Mouse (Mus musculus) granulocyte monocyte progenitor cell, adult 5-6 weeks (primary cell): ENCODE measurements at regions not wholly inside any gene's neighbourhood (a gene's known extent, or its start where the extent isn't known, plus 50 kb on each side); places are given as distances from the start of the nearest gene placed in this dataset.
"Not testable (repeated sequence)": the region's sequence is repeated elsewhere in the genome, so short reads cannot be mapped to it uniquely, and the experiment has no call there.

Source experiments
- ATAC-seq: replicated peaks from 2 replicates; pipeline ENCODE4 v1.8.0; 2016; ENCODE audit warnings: mild to moderate bottlenecking, moderate TSS enrichment, inconsistent platforms; ENCODE audit not compliant: poor library complexity, severe bottlenecking

DNA sequence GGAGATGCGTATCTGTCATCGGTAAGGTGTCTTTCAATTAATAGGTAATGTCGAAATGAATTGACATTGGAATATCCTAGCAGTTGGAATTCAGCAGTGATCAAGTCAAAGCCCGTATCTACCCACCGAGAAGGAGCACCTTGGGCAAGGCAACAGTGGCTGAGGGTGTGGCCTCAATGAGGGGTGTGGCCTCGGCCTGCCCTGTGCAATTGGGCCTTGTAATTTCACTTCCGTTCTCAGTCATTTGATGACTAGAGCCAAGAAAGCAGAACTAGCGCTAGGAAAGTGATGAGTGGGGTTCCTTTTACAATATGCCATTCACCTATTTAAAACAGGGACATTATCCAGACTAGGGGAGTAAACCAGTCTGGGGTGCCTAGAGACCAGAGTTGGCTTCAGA, 77.6 kb downstream of the Elovl4 start:
- peak; percentile 95 for ATAC-seq

DNA sequence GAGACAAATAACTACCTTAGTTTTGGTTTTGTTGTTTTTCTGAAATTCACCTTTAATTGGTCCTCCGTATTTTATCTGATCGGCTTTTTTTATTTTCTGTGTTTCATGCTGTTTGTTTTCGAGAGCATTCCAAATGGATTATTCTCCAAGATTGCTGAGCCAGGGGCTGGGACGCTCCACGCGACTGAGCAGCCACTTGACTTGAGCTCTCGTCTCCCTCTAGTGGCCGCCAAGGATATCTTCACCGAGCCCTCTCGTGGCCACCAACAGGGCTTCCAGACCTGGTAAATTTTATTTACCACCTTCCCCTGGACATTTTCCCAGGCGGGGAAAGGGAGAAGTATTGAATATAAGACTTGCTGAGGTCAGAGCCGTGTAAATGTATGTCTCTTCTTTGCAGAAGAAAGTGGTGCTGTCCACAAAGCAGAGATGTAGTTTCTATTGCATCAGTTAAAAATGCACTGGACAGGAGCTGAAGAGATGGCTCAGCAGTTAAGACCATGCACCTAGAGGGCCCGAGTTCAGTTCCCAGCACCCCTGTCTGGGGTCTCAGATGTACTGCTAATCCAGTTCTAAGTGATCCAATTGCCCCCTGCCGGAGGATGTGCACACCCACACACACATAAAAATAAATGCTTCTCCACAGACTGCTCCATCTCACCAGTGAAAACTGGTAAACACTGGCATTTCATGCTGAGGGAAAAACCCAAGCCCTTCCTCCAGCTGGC, 78.5 kb downstream of the Elovl4 start:
- peak; percentile 93 for ATAC-seq

DNA sequence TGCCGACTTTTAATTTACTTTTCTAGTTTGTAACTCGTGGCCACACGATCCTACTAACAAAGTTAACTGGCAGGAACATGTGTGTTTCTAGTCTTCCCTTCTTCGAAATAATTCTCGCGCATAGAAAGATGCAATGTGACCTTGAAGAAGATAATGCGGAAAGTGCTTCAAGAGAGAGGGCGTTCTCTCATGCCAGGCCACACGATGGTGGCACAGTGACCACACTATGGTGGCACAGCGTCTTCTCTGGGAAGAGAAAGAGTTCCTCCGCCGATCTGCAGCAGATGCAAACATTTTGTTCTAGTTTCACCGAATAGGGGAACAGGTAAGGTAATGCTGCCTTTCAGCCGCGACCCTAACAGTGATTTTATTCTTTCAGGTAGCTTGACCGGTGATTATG, 79.1 kb downstream of the Elovl4 start:
- ATAC-seq = no peak

DNA sequence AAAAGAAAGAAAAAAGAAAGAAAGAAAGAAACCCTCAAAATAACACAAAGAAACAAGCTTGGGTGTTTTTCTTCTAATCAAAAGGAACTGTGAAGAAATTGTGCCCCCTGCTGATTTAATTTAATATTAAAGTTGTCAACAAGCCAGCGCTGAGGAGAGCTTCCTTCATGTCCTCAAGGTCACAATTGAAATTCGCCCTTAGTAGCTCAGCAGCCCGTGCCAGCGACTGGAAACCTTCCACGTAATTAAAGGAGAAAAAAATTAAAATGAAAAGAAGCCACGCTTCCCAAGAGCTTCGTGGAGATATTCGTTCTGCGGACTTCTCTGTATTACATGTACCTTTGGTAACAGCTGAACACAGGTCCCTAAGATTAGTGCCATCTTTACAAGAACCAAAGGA, 80.0 kb downstream of the Elovl4 start:
- no peak for ATAC-seq

DNA sequence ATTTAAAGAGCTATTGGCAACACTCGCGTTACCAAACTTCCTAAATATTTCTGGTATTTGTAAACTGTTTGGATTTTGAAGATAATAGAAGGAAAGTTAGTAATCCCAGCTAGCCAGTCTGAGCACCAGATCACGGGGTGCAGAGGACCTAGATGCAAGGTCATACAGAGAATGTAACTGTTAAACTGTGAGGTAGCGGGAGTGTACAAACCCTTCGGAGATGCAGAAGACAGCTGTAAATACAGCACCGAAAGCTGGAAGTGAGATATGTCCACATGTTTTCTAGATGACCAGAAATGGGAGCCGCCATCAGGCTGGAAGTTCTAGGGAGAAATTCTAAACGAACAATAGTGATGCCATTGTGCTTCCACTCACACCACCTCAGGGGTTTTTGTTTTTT, 80.5 kb downstream of the Elovl4 start:
- ATAC-seq = no peak

DNA sequence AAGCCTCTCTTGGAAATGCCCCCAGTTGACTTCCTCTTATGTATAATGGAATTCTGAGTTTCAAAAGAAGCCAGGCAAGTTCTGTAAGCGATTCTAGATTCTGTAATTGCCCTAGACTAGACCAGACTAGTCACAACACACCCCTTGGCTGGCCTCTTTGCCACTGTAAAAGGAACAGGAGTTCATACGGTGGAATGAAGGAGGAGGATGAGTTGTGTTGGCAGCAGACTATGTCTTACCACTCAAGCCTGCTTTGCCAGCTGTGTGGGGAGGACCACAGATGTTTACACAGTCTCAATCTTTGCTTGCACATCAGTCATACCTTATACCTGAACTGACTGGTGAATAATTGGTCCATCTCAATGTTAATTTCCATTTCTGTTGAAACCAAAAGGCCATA, 85.1 kb downstream of the Elovl4 start:
- no peak for ATAC-seq

DNA sequence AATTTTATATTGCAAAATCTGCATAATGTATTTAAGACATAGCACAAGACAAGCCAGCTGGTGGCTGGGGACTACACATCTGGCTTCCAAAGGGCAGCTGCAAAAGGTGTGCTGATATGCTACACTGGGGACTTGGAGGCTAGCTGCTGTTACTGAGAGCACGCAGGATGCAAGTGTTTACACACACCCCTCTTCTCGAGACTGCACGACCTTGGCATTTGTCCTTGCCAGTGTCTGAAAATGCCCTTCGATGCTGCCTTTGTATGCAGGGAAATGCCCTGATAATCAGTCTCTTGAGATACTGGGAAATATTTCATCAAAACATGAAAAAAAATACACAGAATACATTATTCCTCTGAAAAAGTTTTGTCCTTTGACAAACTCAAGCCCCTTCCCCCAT, 86.3 kb downstream of the Elovl4 start:
- ATAC-seq = no peak

DNA sequence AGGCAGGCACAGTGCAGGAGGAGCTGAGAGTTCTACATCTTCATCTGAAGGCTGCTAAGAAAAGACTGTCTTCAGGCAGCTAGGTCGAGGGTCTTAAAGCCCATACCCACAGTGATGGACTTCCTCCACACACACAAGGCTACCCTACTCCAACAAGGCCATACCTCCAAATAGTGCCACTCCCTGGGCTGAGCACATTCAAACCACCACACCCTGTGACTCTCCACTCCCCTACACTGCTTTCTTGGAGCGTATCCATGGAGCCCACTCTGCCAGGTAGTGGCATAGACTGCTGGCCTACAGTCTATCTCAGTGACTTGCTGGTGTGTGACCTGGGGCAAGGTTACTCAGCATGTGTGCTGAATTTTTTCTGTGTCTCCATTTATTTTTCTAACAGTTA, 88.0 kb downstream of the Elovl4 start:
- not testable (repeated sequence) for ATAC-seq

DNA sequence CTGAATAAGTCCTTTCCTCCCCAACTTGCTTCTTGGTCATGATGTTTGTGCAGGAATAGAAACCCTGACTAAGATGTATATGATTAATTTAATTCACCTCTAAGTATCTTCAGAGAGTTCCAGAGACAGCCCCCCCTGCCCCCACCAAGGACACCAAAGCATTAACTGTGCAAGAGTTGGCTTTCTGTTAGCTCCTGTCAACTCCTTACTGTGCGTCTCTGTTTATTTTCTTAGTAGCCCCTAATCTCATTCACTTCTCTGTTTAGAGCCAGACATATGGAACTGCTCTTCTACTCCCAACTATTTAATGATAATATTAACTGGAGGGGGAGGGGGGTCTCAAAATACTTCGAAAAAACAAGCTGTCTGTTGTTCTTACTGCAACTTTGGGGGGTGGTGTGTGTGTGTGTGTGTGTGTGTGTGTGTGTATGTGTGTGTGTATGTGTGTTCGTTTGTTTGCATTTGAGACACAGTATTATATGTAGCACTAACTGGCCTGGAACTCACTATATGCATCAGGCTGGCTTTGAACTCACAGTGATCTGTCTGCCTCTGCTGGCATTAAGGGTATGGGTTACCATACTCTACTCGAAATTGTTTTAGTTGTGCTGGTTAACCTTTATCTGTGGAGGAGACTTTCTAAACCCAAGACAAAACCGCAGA, 89.8 kb downstream of the Elovl4 start:
- ATAC-seq = no peak

DNA sequence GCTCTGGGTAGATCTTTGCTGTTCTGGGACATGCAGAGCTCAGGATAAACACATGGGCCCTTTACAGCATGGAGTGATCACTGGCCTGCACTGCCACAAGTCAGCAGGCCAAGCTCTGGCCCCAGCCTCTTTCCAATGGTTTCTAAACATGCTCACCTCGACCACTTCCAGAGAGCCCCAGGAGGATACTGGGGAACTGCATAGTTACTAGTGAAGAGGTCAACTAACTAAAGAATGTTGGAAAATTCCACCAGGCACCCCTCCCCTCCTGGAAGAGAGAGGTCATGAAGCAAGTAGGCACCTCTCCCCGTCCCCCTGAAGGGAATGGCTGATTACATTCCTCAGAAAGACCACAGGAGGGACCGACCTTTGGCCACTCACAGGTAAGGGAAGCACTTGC, 98.7 kb downstream of the Elovl4 start:
- no peak for ATAC-seq

DNA sequence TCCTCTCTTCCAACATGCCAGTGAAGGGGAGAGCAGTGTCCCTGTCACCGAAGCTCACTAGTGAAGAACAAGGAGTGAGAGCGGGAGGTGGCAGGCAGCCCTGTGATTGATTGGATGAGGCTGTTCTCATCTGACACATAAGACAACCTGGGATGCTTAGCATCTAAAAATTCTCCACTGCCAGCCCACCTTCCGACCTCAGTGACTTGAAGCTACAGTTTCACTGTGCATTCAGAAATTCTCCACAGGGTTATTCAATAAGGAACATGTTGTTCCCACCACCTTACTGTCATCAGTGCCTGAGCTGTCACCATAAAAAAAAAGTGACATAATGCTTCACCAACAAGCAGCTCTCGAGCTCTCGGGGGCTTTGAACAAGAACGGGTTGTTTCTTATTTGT, 100.0 kb downstream of the Elovl4 start:
- no peak for ATAC-seq

DNA sequence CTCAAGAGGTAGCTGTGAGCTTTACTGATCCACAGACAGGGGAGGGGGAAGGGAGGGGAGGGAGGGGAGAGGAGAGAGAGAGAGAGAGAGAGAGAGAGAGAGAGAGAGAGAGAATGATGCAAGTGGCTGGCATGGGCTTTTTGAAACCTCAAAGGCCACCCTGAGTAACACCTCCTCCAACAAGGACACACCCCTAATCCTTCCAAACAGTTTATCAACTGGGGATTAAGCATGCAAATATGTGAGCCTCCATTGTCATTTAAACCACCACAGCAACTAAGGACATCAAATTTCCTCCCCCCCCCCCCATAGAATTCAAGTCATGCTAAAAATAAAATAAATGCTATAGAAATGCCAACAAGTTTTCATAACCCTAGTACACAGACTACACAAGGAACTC, 101.9 kb downstream of the Elovl4 start:
- no peak for ATAC-seq

DNA sequence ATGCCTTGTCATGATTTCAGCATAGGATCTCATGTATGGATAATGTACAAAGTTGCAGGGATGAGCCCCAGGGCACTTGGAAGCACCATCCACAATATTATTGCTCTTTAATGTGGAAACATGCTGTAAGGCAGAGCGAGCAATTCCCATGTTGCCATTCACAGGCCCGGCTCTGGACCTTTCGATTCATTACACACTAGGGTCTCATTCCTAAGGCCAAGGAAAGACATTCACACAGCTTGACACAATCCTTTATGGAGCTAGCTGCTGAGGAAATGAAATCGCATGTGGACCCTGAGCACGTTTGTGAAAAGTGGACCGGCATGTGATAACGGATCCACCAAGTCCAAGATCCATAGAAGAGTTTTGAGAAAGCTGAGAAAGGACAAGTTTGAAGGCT, 105.2 kb downstream of the Elovl4 start:
- no peak for ATAC-seq

DNA sequence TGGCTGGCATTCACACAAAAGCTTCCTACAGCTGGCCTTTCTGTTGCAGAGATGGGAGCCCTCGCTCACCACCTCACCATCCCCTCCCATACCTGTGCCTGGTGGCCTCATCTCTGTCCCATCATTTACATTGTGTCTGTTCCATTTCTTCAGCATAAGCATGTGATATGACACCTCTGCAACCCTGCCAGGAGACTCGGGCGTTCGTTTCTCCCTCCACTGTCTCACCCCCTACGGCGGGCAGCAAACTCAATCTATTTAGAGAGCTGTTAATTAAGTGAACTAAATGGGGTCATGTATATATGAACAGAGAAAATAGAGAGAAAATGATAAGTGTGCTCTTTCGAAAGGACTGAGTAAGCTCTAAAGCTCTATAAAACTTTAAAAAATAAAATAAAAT, 106.0 kb downstream of the Elovl4 start:
- ATAC-seq = no peak

DNA sequence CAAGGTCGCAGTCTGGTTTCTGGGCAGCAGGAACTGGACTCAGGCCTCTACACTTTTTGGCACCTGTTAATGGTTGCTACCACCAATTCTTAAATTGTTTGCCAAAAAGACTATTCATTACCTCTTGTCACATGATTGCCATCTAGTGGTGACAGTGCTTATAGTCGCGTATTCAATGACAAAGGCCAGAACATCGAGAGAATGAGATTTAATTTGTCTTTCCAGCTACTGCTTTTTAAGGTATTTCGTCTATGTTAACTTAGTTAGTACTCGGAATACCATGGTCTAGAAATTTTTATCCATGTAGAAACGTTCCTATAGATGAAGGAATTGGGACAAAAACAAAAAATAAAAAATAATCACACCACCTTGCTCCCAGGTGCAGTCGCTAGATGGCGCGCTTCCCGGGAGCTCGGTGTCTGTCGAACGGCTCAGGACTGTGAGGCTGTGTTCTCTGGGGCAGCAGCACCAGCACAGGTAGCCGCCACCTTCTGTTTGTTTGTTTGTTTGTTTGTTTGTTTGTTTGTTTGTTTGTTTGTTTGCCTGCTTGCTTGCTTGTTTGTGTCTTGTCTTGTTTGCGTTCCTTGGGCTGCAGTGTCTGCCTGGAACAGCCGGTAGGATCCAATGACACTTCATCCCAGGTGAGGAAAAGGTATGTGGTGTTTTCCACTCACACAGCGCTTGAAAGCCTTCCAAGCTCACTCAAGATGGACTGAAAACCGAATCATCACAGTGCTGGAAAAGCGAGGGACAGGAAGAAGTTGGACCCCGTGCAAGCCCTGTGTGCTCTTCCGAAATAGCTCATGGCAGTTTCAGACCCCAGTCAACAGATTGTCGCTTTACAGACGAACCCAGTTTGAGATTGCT, 114.5 kb downstream of the Elovl4 start:
- peak; percentile 90 for ATAC-seq
